Mouse (Mus musculus) liver, embryonic 13.5 days (tissue): ENCODE results near the gene Atp8a2. TPM values are rescaled to one million over a fixed set of nuclear protein-coding genes. Genes with fewer than 3 reads are reported as not detected.
"Not testable (repeated sequence)": the region's sequence is repeated elsewhere in the genome, so short reads cannot be mapped to it uniquely, and the experiment has no call there.

Experiments used
- ATAC-seq: fragments of 200-750 bp; cut with Nextera tagmentation; 2 replicates; pipeline ENCODE4 v1.8.0; 2017; ENCODE audit warnings: low read depth, mild to moderate bottlenecking, moderate number of reproducible peaks, moderate library complexity
- DNase-seq: peaks from one replicate; pipeline ENCODE4 v3.0.0; 2022
- H3K27ac ChIP-seq: fragments of 300-500 bp; sonication (generic); 2 replicates; pipeline ENCODE4 v1.5.1; 2015; ENCODE audit warnings: moderate library complexity, mild to moderate bottlenecking, inconsistent platforms
- H3K27me3 ChIP-seq: fragments of 300-500 bp; sonication (generic); 2 replicates; pipeline ENCODE4 v1.6.1; 2015; ENCODE audit warnings: mild to moderate bottlenecking, inconsistent platforms
- H3K36me3 ChIP-seq: fragments of 300-500 bp; sonication (generic); 2 replicates; pipeline ENCODE4 v1.6.1; 2015; ENCODE audit warnings: mild to moderate bottlenecking, inconsistent platforms
- H3K4me1 ChIP-seq: fragments of 300-500 bp; sonication (generic); replicated peaks from 2 replicates; pipeline ENCODE4 v1.6.1; 2015; ENCODE audit warnings: inconsistent platforms
- H3K4me2 ChIP-seq: fragments of 300-500 bp; sonication (generic); 2 replicates; pipeline ENCODE4 v1.6.1; 2015; ENCODE audit warnings: inconsistent platforms, mild to moderate bottlenecking, moderate library complexity
- H3K4me3 ChIP-seq: fragments of 300-500 bp; sonication (generic); replicated peaks from 2 replicates; pipeline ENCODE4 v1.5.1; 2015; ENCODE audit warnings: mild to moderate bottlenecking, inconsistent platforms
- H3K9ac ChIP-seq: fragments of 300-500 bp; sonication (generic); 2 replicates; pipeline ENCODE4 v1.6.1; 2015; ENCODE audit warnings: mild to moderate bottlenecking, inconsistent platforms
- H3K9me3 ChIP-seq: fragments of 300-500 bp; sonication (generic); replicated peaks from 2 replicates; pipeline ENCODE4 v1.6.1; 2016; ENCODE audit warnings: inconsistent platforms
- WGBS: fragments of 180-500 bp; shearing (Covaris S2); methylation state at CpG from one replicate; pipeline ENCODE4 v1.1.7; 2015; ENCODE audit not compliant: insufficient replicate concordance; 5-methylcytosine and 5-hydroxymethylcytosine counted together
- polyA plus RNA-seq: library from polyadenylated mRNA; unstranded; fragments of >200 nt; fragmentation: Nextera tagmentation; extraction: Ambion mirVana; gene quantifications from 2 replicates; pipeline ENCODE4 v1.2.1, GENCODE M21; 2015

The Atp8a2 gene
- polyA plus RNA-seq, 1 experiment from 2014 or later: 1.8 TPM

GRCm38 (mm10) chr14:59632067-59632466 lies 564.9 kb downstream of the Atp8a2 start:
- Histone ChIP-seq H3K4me1 (no peaks in the 10 kb centered on the region), H3K4me3 (no peak overlapping the region), H3K36me3 (no peaks in the 10 kb centered on the region), H3K9ac (no peak overlapping the region), H3K27ac (no peak overlapping the region), H3K4me2 (no peak overlapping the region), H3K9me3 (no peaks in the 10 kb centered on the region), H3K27me3 (peaks cover 10% of the 10 kb centered on the region)
- 62% methylated on average over 6 of the region's 6 CpGs for WGBS
- DNase-seq (no peak), ATAC-seq (no peak)

- H3K9ac ChIP-seq: no peak overlapping the region
- ATAC-seq (no peak), DNase-seq (no peak)
- no peaks in the 10 kb centered on the region for H3K36me3 ChIP-seq
- H3K27ac ChIP-seq: no peak overlapping the region
- no peak overlapping the region for H3K4me2 ChIP-seq
- 0 out of 2 replicates have a peak, but pooled peaks cover 4% of the 10 kb centered on the region for H3K4me1 ChIP-seq
- H3K9me3 ChIP-seq: no peaks in the 10 kb centered on the region
- H3K27me3 ChIP-seq: peaks cover 29% of the 10 kb centered on the region
- 77% methylated on average over 9 of the region's 9 CpGs for WGBS
- no peak overlapping the region for H3K4me3 ChIP-seq
Observed at GRCm38 (mm10) chr14:59630096-59630495, 566.9 kb downstream of the Atp8a2 start.

DNA sequence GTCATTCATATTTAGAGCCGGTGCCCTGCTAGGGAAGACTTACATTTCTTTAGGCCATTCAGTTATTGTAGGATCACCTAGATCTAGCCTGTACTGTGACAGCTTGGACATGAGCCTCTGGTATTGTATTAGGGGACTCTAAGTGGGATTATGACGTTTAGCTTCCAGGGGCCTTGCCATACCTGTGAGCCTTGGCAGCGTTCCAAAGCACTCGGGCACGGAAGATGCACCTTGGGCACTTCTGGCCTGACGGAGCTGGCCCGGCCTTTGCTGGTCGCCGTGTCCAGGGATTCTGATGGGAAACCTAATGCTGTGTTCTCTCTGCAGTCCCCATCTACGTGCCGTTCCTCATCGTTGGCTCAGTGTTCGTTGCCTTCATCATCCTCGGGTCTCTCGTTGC lies 567.7 kb downstream of the Atp8a2 start:
- Histone ChIP-seq H3K27me3 (peaks cover 37% of the 10 kb centered on the region), H3K27ac (no peak overlapping the region), H3K4me3 (no peak overlapping the region), H3K36me3 (no peaks in the 10 kb centered on the region), H3K4me1 (0 out of 2 replicates have a peak, but pooled peaks cover 4% of the 10 kb centered on the region), H3K9me3 (no peaks in the 10 kb centered on the region), H3K9ac (no peak overlapping the region), H3K4me2 (no peak overlapping the region)
- DNase-seq (no peak), ATAC-seq (no peak)
- 88% methylated on average over 15 of the region's 15 CpGs for WGBS

DNA sequence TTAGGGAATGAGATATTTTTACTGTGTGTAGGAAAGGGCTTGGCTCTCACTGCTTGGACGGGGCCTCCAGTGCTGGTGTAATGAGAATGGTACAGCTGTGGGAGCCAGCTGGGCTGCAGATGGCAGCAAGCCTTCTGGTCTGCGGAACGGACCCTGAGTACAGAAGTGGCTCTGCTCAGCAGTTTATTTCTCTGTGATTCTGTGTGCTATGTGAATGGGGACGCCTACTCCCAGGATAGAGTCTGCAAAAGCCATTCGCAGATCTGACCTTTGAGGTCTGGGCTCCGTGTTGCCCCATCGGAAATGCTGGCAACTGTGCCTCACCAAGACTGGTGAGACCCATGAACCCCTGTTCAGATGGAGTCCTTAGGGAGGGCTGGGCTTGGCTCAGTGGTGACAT lies 569.2 kb downstream of the Atp8a2 start:
- no peak for DNase-seq
- ATAC-seq: no peak

GRCm38 (mm10) chr14:59627142-59627680 lies 569.8 kb downstream of the Atp8a2 start:
- 49% methylated on average over 9 of the region's 9 CpGs for whole genome bisulfite sequencing
- DNase-seq: no peak
- Histone ChIP-seq H3K9me3 (no peaks in the 10 kb centered on the region), H3K9ac (no peak overlapping the region), H3K4me3 (no peak overlapping the region), H3K4me1 (0 out of 2 replicates have a peak, but pooled peaks cover 4% of the 10 kb centered on the region), H3K27ac (no peak overlapping the region), H3K4me2 (no peak overlapping the region), H3K27me3 (peaks cover 41% of the 10 kb centered on the region), H3K36me3 (no peaks in the 10 kb centered on the region)
- no peak for ATAC-seq

More for the DNA sequence above, 569.2 kb downstream of the Atp8a2 start:
- H3K4me3 ChIP-seq: no peak overlapping the region
- no peaks in the 10 kb centered on the region for H3K36me3 ChIP-seq
- no peak overlapping the region for H3K4me2 ChIP-seq
- H3K9me3 ChIP-seq: no peaks in the 10 kb centered on the region
- no peak overlapping the region for H3K27ac ChIP-seq
- 53% methylated on average over 7 of the region's 7 CpGs for WGBS
- H3K4me1 ChIP-seq: 0 out of 2 replicates have a peak, but pooled peaks cover 4% of the 10 kb centered on the region
- peaks cover 41% of the 10 kb centered on the region for H3K27me3 ChIP-seq
- H3K9ac ChIP-seq: no peak overlapping the region

DNA sequence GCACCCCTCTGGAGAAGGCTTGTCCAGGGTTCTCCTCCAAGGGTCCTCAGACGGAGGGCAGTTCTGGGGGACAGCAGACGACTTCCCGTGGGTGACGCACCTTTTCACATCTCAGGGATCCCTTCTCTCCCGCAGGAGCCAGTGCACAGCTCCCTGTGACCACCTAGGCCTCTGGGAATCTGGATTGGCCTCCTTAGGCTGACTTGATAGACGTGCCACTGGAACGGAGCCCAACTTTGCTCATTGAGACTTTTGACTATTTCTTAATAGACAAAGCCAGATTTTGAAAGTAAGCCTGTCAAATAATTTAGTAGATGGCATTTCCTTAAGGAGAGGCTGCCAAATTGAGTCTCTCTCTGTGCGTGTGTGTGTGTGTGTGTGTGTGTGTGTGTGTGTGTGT lies 570.3 kb downstream of the Atp8a2 start:
- ATAC-seq (no peak), DNase-seq (no peak)
- Histone ChIP-seq H3K36me3 (no peaks in the 10 kb centered on the region), H3K27me3 (peaks cover 41% of the 10 kb centered on the region), H3K27ac (no peak overlapping the region), H3K9me3 (no peaks in the 10 kb centered on the region), H3K9ac (no peak overlapping the region), H3K4me3 (peak overlapping the region; percentile 53), H3K4me1 (0 out of 2 replicates have a peak, but pooled peaks cover 4% of the 10 kb centered on the region), H3K4me2 (peak overlapping the region; percentile 65; the same call in 1 of the 2 replicates)
- WGBS: 44% methylated on average over 8 of the region's 8 CpGs

DNA sequence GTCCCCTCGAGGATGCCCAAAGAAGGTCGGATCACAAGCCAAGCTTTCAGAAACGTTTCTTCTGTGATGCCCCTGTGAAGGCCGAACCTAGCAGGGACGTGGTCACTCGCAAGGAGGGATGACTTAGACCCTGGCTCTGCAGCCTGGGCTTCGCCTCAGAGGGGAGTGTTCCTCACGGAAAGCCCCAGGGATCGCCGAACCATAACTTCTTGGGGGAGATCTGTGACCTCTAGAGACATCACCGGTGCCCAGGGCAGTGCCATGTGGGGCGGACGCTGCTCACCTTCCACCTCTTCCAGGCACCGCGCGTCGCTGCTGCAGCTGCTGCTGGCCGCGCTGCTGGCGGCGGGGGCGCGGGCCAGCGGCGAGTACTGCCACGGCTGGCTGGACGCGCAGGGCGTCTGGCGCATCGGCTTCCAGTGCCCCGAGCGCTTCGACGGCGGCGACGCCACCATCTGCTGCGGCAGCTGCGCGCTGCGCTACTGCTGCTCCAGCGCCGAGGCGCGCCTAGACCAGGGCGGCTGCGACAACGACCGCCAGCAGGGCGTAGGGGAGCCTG lies 571.1 kb downstream of the Atp8a2 start:
- Histone ChIP-seq H3K27me3 (peaks cover 41% of the 10 kb centered on the region), H3K36me3 (no peaks in the 10 kb centered on the region), H3K9ac (peak overlapping the region; percentile 29), H3K27ac (no peak overlapping the region), H3K4me2 (peak overlapping the region; percentile 65), H3K4me3 (peak overlapping the region; percentile 53), H3K9me3 (no peaks in the 10 kb centered on the region), H3K4me1 (0 out of 2 replicates have a peak, but pooled peaks cover 4% of the 10 kb centered on the region)
- DNase-seq: no peak
- no peak for ATAC-seq
- WGBS: 1% methylated on average over 51 of the region's 51 CpGs

DNA sequence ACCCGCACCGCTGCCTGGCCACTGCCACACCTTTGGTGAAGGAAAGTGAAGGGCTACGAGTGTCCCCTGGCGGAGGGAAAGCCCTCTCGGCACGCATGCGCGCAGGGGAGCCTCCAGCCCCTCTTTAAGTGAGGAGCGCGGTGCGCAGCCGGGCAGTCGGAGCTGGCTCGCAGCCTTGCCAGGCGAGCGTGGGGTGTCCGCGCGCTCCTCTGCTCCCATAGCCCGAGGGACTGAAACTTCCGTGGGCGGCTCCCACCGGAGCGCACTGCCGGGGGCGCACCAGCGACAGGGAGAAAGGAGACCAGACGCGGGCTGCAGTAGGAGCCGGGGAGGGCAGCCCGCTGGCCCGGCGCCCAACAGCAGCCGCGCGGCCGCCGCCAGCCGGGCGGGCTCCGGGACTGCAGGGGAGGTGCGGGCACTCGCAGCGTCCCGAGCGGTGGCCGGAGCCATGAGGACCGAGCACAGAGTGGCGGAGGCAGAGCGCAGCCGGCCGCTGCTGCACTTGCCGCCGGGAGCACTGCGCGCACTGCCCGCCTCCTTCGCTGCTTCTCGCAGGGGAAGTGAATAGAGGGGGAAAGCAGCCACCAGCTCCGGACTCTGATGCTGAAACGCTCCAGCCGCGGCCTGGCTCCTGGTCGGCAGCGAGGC lies 571.7 kb downstream of the Atp8a2 start, which contains the start of gene Shisa2:
Shisa2 (plus strand) TSS at position 151 of the 648 bp plus-strand sequence.
- ATAC-seq: peak; percentile 59
- Histone ChIP-seq H3K9ac (peak within 1 kb of the TSS; percentile 29), H3K27ac (no peak within 1 kb of the TSS)

DNA sequence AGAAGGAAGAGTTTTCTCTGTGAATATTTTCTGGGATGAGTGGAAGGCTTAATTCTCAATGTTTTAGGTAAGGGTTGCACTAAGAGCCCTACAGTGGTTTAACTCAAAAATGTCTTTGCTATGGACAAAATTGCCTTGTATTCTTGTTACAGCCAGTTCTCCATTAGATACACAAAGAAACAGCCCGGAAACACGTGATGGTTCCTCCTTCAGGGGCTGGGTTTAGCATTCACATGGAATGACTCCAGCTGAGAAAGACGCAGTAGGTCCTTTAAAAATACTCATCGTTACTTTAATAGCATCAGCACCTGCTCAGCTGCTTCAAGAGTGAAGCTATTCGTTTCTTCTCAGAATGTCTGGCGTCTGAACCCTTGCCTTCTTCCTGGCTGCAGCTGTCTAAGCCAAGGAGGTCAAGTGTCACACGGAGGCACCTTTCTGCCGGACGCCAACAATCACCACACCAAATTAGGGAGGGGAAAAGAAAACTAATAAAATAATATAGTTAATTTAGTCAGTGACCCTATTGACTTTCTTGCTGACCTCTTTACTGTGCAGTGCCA lies 572.6 kb downstream of the Atp8a2 start:
- Histone ChIP-seq H3K9ac (no peak overlapping the region), H3K4me2 (peak overlapping the region; percentile 65; the same call in 1 of the 2 replicates), H3K4me3 (no peak overlapping the region), H3K4me1 (0 out of 2 replicates have a peak, but pooled peaks cover 4% of the 10 kb centered on the region), H3K9me3 (no peaks in the 10 kb centered on the region), H3K36me3 (no peaks in the 10 kb centered on the region), H3K27me3 (peaks cover 41% of the 10 kb centered on the region), H3K27ac (no peak overlapping the region)
- ATAC-seq: no peak
- DNase-seq: no peak
- 39% methylated on average over 9 of the region's 9 CpGs for WGBS

More for the DNA sequence above, 571.7 kb downstream of the Atp8a2 start, which contains the start of gene Shisa2:
- peak; percentile 19 for DNase-seq
- H3K36me3 ChIP-seq: no peaks in the 10 kb centered on the region
- WGBS: 1% methylated on average over 63 of the region's 65 CpGs
- H3K4me2 ChIP-seq: peak within 1 kb of the TSS; percentile 65
- no peaks in the 10 kb centered on the region for H3K9me3 ChIP-seq
- peaks cover 41% of the 10 kb centered on the region for H3K27me3 ChIP-seq
- H3K4me3 ChIP-seq: peak within 1 kb of the TSS; percentile 53
- 0 out of 2 replicates have a peak, but pooled peaks cover 4% of the 10 kb centered on the region for H3K4me1 ChIP-seq

DNA sequence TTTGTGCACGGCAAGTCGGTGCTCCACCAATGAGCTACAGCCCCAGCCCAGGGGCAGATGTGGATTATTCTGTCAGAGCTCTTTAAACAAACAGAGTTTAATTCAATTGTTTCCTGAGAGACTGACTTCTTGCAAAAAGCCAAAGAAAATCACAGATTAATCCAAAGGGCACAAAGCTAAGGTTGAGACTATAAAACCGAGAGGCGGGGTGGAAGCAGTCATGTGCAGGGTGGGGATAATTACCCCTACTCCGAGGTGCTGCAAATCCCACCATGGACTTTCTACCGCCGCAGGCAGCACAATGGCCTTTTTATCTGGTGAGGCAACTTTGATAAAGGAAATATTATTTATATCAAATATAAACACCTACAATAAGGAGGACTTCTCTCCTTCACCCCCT lies 580.2 kb downstream of the Atp8a2 start:
- no peak overlapping the region for H3K27ac ChIP-seq
- ATAC-seq (no peak), DNase-seq (no peak)
- no peaks in the 10 kb centered on the region for H3K9me3 ChIP-seq
- no peaks in the 10 kb centered on the region for H3K36me3 ChIP-seq
- H3K4me1 ChIP-seq: no peaks in the 10 kb centered on the region
- H3K9ac ChIP-seq: no peak overlapping the region
- no peaks in the 10 kb centered on the region for H3K27me3 ChIP-seq
- H3K4me3 ChIP-seq: no peak overlapping the region
- 74% methylated on average over 7 of the region's 7 CpGs for WGBS
- no peak overlapping the region for H3K4me2 ChIP-seq

- H3K27ac ChIP-seq, H3K27me3 ChIP-seq, H3K4me3 ChIP-seq, DNase-seq, H3K9ac ChIP-seq, H3K9me3 ChIP-seq, H3K36me3 ChIP-seq, H3K4me1 ChIP-seq, ATAC-seq, H3K4me2 ChIP-seq: not testable (repeated sequence)
- WGBS: 53% methylated on average over 3 of the region's 3 CpGs
Observed at GRCm38 (mm10) chr14:59614149-59614548, 582.8 kb downstream of the Atp8a2 start.
